Comparison of ENCODE assay signal across 11 mouse cellular contexts in genomic region chr16:56902206-56902605, GRCm38 (mm10). TPM values are rescaled to one million over a fixed set of nuclear protein-coding genes. Genes with fewer than 3 reads are reported as not detected.
"Had no signal": no experiment of that assay in that cellular context is flagged by ENCODE, and none has a peak within 500 bp of the region (broad histone marks: within the 10 kb centered on the region; RNA-seq: fewer than 3 reads in every experiment).

No protein-coding gene starts in this region.

RNA-seq across cellular contexts. Expression of gene Tmem45a, which starts 16.2 kb away (rescaled TPM):
- total RNA-seq: neutrophil, adult 5-6 weeks had no signal

RNA-seq across cellular contexts. Expression of gene Lnp1, which starts 25.7 kb away (rescaled TPM):
- total RNA-seq: neutrophil, adult 5-6 weeks had no signal
- polyA plus RNA-seq: neural tube, embryonic 14.5 days; small intestine, adult 2 months; spleen, adult 2 months; stomach, embryonic 14.5 days; stomach, embryonic 15.5 days; stomach, embryonic 16.5 days; stomach, postnatal 0 days; testis, adult 2 months; thymus, adult 2 months; urinary bladder, adult 2 months had no signal
